Mouse (Mus musculus) embryonic facial prominence, embryonic 14.5 days (tissue): ENCODE data around the gene Clip1. TPM values are rescaled to one million over a fixed set of nuclear protein-coding genes. Genes with fewer than 3 reads are reported as not detected.

Source experiments
- polyA plus RNA-seq: library from polyadenylated mRNA; unstranded; fragments of >200 nt; fragmentation: Nextera tagmentation; extraction: Ambion mirVana; gene quantifications from 2 replicates; pipeline ENCODE4 v1.2.1, GENCODE M21; 2014

Gene Clip1
- polyA plus RNA-seq, 1 experiment from 2014 or later = 33.4 TPM

Other genes with a start within 250 kb of the Clip1 start
- 0.20 and 0.61 TPM in 2 replicates for gene Lrrc43, start 195.3 kb downstream of the Clip1 start, polyA plus RNA-seq
- gene Il31, start 195.1 kb downstream of the Clip1 start, polyA plus RNA-seq = not detected in 2 replicates
- 0.45 and 0.86 TPM in 2 replicates for gene B3gnt4, start 174.2 kb downstream of the Clip1 start, polyA plus RNA-seq
- 106 and 118 TPM in 2 replicates for gene Diablo, start 160.4 kb downstream of the Clip1 start, polyA plus RNA-seq
- 4.5 and 6.0 TPM in 2 replicates for gene Gm49027, start 159.1 kb downstream of the Clip1 start, polyA plus RNA-seq
- 23.8 and 30.2 TPM in 2 replicates for gene Vps33a, start 111.6 kb downstream of the Clip1 start, polyA plus RNA-seq
- gene Zcchc8, start 36.5 kb upstream of the Clip1 start, polyA plus RNA-seq = 64.8 and 68.3 TPM in 2 replicates
- gene Rsrc2, start 64.8 kb upstream of the Clip1 start, polyA plus RNA-seq = 99.5 and 106 TPM in 2 replicates
- 24.1 and 26.0 TPM in 2 replicates for gene Kntc1, start 65.1 kb upstream of the Clip1 start, polyA plus RNA-seq
- 1.6 and 1.8 TPM in 2 replicates for gene Hcar2, start 180.9 kb upstream of the Clip1 start, polyA plus RNA-seq
- 1.2 and 2.3 TPM in 2 replicates for gene Hcar1, start 195.4 kb upstream of the Clip1 start, polyA plus RNA-seq
- 107 and 109 TPM in 2 replicates for gene Denr, start 222.6 kb upstream of the Clip1 start, polyA plus RNA-seq
- gene Gm43518, start 242.8 kb upstream of the Clip1 start, polyA plus RNA-seq = 0.67 and 0.68 TPM in 2 replicates
- gene Ccdc62, start 246.1 kb upstream of the Clip1 start, polyA plus RNA-seq = 4.6 and 6.4 TPM in 2 replicates